In genomic region chr4:45491119-45491679, GRCm38 (mm10) we compare ENCODE assay signal across 9 mouse cellular contexts. TPM values are rescaled to one million over a fixed set of nuclear protein-coding genes. Genes with fewer than 3 reads are reported as not detected.
DNase-seq lines count a peak whose midpoint lies in the region; ATAC-seq and TF ChIP-seq lines count a peak whose summit lies in the region.
"Had no signal": no experiment of that assay in that cellular context is flagged by ENCODE, and none has a peak within 500 bp of the region (broad histone marks: within the 10 kb centered on the region; RNA-seq: fewer than 3 reads in every experiment).

No protein-coding gene starts in this region.

- H3K9ac ChIP-seq in lung, postnatal 0 days (replicated peaks; ENCODE audit: low read depth): no peak overlapping the region
- no peak overlapping the region for H3K9ac ChIP-seq in forebrain, embryonic 16.5 days (replicated peaks; ENCODE audit: low read depth, low read length)

- peak overlapping the region; percentile 93 for H3K27ac ChIP-seq in lung, postnatal 0 days (ENCODE audit: low read length)
- H3K27ac ChIP-seq in forebrain, embryonic 16.5 days (ENCODE audit: low read length): peak overlapping the region; percentile 66
- H3K27ac ChIP-seq in small intestine, adult 2 months (ENCODE audit: insufficient read depth, low read depth, low read length): peak overlapping the region; percentile 76

- H3K4me2 ChIP-seq in lung, postnatal 0 days (replicated peaks; ENCODE audit: low read depth, low read length): no peak overlapping the region
- H3K4me2 ChIP-seq in forebrain, embryonic 16.5 days (ENCODE audit: low read length): no peak overlapping the region

- H3K36me3 ChIP-seq in lung, postnatal 0 days (ENCODE audit: insufficient read depth, low read length): no peaks in the 10 kb centered on the region
- H3K36me3 ChIP-seq in forebrain, embryonic 16.5 days (ENCODE audit: control insufficient read depth, insufficient read depth): 0 out of 2 replicates have a peak, but pooled peaks cover 2% of the 10 kb centered on the region
- H3K36me3 ChIP-seq in small intestine, adult 2 months (ENCODE audit: control insufficient read depth, insufficient read depth, low read length): 0 out of 2 replicates have a peak, but pooled peaks cover 3% of the 10 kb centered on the region

- H3K27me3 ChIP-seq in lung, postnatal 0 days (replicated peaks; ENCODE audit: insufficient read depth, low read length): no peaks in the 10 kb centered on the region
- H3K27me3 ChIP-seq in forebrain, embryonic 16.5 days (replicated peaks; ENCODE audit: control insufficient read depth, insufficient read depth, low read length): no peaks in the 10 kb centered on the region
- no peaks in the 10 kb centered on the region for H3K27me3 ChIP-seq in small intestine, adult 2 months (ENCODE audit: control insufficient read depth, insufficient read depth, low read length)

- TF ChIP-seq POLR2A in small intestine, adult 2 months (IDR thresholded peaks at IDR 0.05; ENCODE audit: low read depth, low read length): no peak

- TF ChIP-seq CTCF in lung, postnatal 0 days (IDR thresholded peaks at IDR 0.05): no peak
- TF ChIP-seq CTCF in small intestine, adult 2 months (IDR thresholded peaks at IDR 0.05; ENCODE audit: extremely low read depth, insufficient read length, insufficient replicate concordance, low read depth, low read length): no peak

- H3K4me3 ChIP-seq in lung, postnatal 0 days (ENCODE audit: low read depth, low read length): no peak overlapping the region
- no peak overlapping the region for H3K4me3 ChIP-seq in forebrain, embryonic 16.5 days (replicated peaks; ENCODE audit: low read length)
- H3K4me3 ChIP-seq in small intestine, adult 2 months (ENCODE audit: low read depth, low read length): no peak overlapping the region

- peak; percentile 33; the same call in 1 of the 2 replicates for TF ChIP-seq EP300 in lung, postnatal 0 days (IDR thresholded peaks at IDR 0.05)

- H3K9me3 ChIP-seq in lung, postnatal 0 days (ENCODE audit: low read length): no peaks in the 10 kb centered on the region
- no peaks in the 10 kb centered on the region for H3K9me3 ChIP-seq in forebrain, embryonic 16.5 days (ENCODE audit: control insufficient read depth, low read length)

- no peak for ATAC-seq in lung, postnatal 0 days
- ATAC-seq in forebrain, embryonic 16.5 days: no peak
- no peak for ATAC-seq in inflammation-experienced regulatory T-cells, adult 6 months

- 47% methylated on average over 6 of the region's 6 CpGs for WGBS in lung, postnatal 0 days
- WGBS in forebrain, embryonic 16.5 days: 41% methylated on average over 6 of the region's 6 CpGs
- 23% methylated on average over 6 of the region's 6 CpGs for WGBS in small intestine, adult 2 months

- DNase-seq in lung, postnatal 0 days (ENCODE audit: low spot score): peak; percentile 54
- DNase-seq in lung, postnatal 10 days: no peak
- DNase-seq in kidney, postnatal 14 days: peak; percentile 83
- no peak for DNase-seq in frontal cortex, postnatal 36 days (ENCODE audit: low spot score in 2 of 2)
- DNase-seq in cerebellum, postnatal 14 days: no peak
- DNase-seq: layer of hippocampus, postnatal 36 days had no signal

- peaks cover 73% of the 10 kb centered on the region for H3K4me1 ChIP-seq in lung, postnatal 0 days (ENCODE audit: insufficient read depth, low read depth, low read length)
- peaks cover 72% of the 10 kb centered on the region for H3K4me1 ChIP-seq in forebrain, embryonic 16.5 days (replicated peaks; ENCODE audit: control insufficient read depth, insufficient read depth, low read length)
- H3K4me1 ChIP-seq in small intestine, adult 2 months (ENCODE audit: control insufficient read depth, insufficient read depth, insufficient read length, low read length): peaks cover 68% of the 10 kb centered on the region

RNA-seq across cellular contexts. Expression of gene Shb, which starts 41.1 kb away (rescaled TPM):
- polyA plus RNA-seq in lung, postnatal 0 days (2015; fragmentation: Nextera tagmentation; extraction: Ambion mirVana): 7.1 and 8.8 TPM in 2 replicates
- 5.8 and 7.0 TPM in 2 replicates for polyA plus RNA-seq in forebrain, embryonic 16.5 days (2015; fragmentation: Nextera tagmentation; extraction: Ambion mirVana)
- polyA plus RNA-seq in small intestine, adult 2 months (2012; rRNA removed): 33.0 and 71.5 TPM in 2 replicates
- under 1 TPM in 1 of 3 experiments, not detected in 2; 0.23 TPM for polyA plus RNA-seq in inflammation-experienced regulatory T-cells, adult 6 months (2017; shearing (Covaris generic))

Comparison
In these comparisons a context has a peak if more than half of its experiments do, and no peak if none do; other contexts are left out.
1. DNase-seq: peak in lung, postnatal 0 days (single experiment) and kidney, postnatal 14 days (single experiment); none in lung, postnatal 10 days (single experiment), frontal cortex, postnatal 36 days (0 of 2) and cerebellum, postnatal 14 days (0 of 2).
2. Peak in every context shown above with its lines, with median percentiles within 50 percentile points of each other: H3K27ac ChIP-seq.